Mouse (Mus musculus) 3134 (cell line): ENCODE results near the gene Sppl3.
A peak's percentile ranks its signal among the peaks of the same experiment; 100 is the strongest.

Source experiments
- DNase-seq: peaks from one replicate; pipeline ENCODE4 v3.0.0-alpha.2; 2011; ENCODE audit warnings: low spot score; ENCODE audit not compliant: insufficient read length; ENCODE audit errors: extremely low read depth

Gene Sppl3

GRCm38 (mm10) chr5:115116426-115116825 is 105.5 kb downstream of the Sppl3 start:
- no peak for DNase-seq

DNA sequence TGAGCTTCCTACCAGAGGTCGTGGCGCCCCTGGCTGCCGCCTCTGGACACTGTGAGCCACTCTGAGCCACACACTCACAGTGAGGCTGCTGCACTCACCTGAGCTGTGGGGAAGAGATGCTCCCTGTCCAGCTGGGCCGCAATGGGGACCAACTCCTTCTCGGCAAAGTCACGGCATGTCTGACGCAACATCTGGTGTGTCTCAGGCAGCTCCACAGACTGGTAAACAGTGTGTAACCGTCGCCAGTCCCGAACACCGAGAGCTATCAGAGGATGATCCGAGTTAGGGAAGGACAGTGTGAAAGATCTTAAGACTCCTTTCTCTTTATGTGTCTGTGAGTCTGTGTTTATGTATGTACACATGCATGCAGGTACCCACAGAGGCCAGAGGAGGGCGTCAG is 106.5 kb downstream of the Sppl3 start:
- no peak for DNase-seq

GRCm38 (mm10) chr5:115118961-115119570 is 108.1 kb downstream of the Sppl3 start, which contains the start of gene Acads:
Gene Acads (minus strand): TSS chr5:115119346.
- DNase-seq = peak; percentile 94

DNA sequence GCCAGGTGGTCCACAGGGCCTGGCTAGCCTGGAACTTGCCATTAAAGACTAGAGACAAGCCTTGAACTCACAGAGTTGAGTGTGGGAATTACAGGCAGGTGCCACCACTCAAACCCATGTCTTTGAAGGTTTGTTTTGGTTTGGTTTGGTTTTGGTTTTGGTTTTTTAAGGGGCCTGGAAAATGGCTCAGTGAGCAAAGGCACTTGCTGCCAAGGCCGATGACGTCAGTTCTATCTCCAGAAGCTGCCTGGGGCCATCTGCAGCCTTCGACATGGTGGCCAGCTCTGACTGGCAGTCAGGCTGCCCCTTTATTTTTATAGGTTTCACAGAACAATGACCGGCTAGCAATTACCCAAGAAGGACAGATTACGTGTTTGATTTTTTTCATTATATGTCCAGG is 110.0 kb downstream of the Sppl3 start:
- peak; percentile 52 for DNase-seq

DNA sequence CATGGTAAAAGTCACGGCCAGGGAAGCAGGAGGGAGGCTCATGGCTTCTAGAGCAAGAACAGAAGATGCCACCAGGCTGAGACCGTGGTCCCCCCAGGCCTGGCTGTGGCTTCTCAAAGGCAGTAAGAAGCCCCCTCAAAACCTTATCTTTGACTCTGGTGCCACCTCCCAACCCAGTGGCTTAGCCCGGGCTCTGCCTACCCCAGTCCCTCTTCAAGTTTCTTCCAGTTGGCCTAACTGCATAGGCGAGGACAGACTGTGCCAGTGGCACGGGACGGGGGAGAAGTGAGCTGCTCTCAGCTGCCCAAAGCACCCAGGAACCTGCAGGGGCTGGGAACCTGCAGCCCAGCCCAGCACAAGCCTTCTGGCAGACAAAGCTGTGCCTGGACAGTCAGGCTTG is 113.8 kb downstream of the Sppl3 start:
- no peak for DNase-seq

GRCm38 (mm10) chr5:115125211-115125871 is 114.4 kb downstream of the Sppl3 start:
- DNase-seq = peak; percentile 67

- peak; percentile 34 for DNase-seq
Measured at GRCm38 (mm10) chr5:115126578-115127312, 115.8 kb downstream of the Sppl3 start.

- no peak for DNase-seq
Measured at GRCm38 (mm10) chr5:115127421-115128179, 116.7 kb downstream of the Sppl3 start.

DNA sequence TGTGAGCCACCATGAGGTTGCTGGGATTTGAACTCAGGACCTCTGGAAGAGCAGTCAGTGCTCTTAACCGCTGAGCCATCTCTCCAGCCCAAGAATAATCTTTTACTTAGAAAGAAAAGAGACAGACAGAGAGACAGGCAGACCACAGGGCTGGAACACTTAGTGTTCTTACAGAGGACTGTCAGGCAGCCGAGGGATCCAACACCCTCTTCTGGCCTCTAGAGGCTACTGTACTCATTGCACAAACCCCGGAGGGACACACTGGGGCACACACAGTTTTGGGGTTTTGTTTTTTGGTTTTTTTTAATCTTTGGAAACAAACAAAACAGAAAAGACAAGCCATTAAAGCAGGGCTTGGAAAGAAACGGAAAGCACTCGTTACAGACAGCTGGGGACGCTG is 118.4 kb downstream of the Sppl3 start:
- DNase-seq = no peak

GRCm38 (mm10) chr5:115132465-115132864 is 121.5 kb downstream of the Sppl3 start:
- no peak for DNase-seq

- DNase-seq = no peak
Measured at GRCm38 (mm10) chr5:115133358-115134066, 122.6 kb downstream of the Sppl3 start.

DNA sequence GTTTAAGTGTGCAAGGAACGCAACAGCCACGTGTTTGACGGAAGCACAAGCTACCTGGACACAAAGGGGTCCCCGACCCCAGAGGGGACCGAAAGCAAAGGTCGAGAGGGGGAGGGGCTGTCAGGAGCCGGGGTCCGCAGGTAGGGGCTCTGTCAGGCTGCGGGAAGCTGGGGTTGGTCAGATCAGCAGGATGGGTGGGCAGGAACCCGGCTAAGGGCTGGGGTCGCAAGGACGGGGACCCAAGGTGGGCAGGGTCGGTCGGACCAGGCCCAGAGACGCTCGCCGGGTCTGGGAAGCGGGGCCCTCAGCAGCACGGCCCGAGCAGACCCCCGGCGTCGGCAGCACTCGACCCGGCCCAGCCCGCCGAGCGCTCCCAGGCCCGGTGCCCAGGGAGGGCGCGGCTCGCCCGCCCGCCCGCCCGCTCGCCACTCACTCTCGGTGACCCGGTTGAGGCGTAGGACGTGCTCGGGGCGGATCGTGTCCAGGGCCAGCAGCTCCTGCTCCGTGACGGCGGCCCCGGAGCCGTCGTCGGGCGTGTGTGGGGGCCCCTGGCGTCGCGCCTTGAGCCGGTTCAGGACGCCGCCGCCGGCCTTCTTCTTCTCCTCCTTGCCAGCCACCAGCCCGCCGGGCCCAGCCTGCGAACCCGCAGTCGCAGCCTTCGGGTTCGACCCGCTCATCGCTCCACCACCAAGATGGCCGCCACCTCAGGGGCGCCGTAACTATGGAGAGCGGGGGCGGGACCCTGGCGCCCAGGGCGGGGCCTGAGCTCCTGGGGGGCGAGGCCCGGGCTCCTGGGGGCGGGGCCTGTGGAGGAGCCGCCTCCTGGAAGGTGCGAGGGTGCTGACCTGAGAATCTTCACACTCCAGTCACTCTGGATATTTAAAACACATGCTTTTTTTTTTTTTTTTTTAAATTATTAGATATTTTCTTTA is 123.6 kb downstream of the Sppl3 start, which contains the start of gene Unc119b:
TSS of gene Unc119b (minus strand) at position 742 of the 932 bp plus-strand sequence.
- peak; percentile 86 for DNase-seq

GRCm38 (mm10) chr5:115139124-115139523 is 128.2 kb downstream of the Sppl3 start:
- no peak for DNase-seq

DNA sequence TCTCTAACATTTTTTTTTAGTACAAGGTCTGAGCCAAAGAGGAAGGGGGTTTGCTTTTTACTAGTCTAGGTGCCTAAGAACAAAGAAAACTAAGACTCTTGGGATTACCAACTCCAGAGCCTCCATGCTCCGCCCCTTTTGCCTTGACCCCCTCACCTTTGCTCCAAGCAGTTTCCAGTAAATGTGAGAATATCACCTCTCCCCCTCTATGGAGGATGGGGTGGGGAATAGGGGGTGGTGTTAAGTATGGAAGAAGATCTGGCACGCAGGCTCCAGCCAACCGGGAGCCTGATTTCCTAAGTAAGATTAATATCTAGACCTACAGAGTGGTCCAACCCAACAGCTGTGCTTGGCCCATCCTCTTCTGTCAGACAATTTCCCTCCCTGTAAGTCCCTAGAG is 129.8 kb downstream of the Sppl3 start:
- DNase-seq = no peak

DNA sequence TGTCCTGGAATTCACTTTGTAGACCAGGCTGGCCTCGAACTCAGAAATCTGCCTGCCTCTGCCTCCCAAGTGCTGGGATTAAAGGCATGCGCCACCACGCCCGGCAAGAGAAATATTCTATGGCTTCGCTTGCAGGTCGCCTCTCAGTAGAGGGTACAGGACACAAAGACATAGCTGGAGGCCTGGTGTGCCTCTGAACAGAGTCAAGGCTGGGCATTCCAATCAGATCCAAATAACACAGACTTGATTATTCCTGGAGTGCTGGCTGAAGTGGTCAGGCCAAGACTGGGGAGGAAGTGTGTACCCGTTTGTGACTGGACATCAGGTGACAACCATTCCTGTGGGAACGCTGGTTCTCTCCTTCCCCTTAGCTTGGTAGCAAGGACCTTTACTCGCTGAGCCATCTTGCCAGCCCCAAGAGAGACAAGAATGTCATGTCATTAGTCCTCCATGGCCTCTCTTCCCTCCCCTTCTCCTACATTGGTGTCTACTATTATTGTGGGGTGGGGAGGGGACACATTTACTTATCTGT is 131.3 kb downstream of the Sppl3 start:
- DNase-seq = no peak

- no peak for DNase-seq
Measured at GRCm38 (mm10) chr5:115143552-115143951, 132.6 kb downstream of the Sppl3 start.

DNA sequence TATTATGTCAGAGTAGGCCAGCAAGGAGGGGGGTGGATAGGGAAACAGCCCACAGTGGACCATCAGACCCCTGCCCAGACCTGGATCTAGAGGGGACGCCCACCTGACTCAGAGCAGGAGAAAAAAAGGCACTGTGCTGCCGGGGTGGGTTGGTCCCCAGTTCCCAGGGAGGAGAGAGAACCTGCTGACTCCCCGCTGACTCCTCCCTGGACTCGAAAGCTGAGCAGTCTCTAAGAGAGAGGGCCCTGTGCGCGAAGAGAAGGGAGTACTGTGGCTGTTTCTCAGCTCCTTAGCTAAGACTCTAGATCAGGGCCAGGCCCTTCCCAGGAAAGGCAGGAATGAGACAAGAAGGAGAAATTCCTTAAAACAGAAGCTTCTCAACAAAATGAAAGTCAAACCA is 133.5 kb downstream of the Sppl3 start:
- DNase-seq = no peak

GRCm38 (mm10) chr5:115145253-115145968 is 134.5 kb downstream of the Sppl3 start:
- no peak for DNase-seq
